Mouse (Mus musculus) thymus, postnatal 36 days (tissue): ENCODE data around the gene Adk.

ENCODE experiments used
- DNase-seq, 2 experiments: peaks; one replicate each; pipeline ENCODE4 v3.0.0; 2022; ENCODE audit warnings: mixed read lengths in 2 of 2

Gene Adk

DNA sequence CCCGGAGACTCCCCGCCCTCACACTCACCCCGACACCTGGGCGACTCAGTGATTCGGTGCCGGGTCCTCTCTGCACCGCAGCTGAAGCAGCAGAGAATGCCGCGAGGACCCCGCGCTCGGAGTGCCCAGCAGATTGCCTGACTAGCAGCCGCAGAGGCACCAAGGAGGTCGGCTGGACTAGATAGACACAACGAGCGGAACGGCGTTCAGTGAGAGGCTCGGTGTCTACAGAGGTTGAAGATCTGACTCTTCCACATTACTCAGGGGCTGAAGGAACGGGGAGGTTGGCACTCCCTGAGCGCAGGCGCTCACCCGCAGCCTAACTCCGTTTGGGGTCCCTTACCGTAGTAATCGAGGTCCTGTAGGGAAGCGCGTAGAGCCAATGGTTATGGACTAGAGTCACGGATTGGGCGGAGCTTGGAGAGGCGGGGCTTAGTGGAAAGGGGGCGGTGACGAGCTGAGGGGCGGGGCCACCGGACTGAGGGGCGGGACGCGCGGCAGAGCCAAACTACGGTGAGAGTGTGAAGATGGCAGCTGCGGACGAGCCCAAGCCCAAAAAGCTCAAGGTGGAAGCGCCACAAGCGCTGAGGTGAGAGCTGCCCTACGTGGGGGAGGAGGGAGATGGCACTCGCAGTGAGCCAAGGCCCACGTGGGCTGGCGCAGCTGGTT is at the start of gene Adk, which contains the start of gene Ap3m1:
Gene Adk (plus strand): TSS at position 463 of the 669 bp plus-strand sequence.
Gene Ap3m1 (minus strand): TSS at position 397 of the 669 bp plus-strand sequence.
- DNase-seq = peak; percentile 91 to 95

DNA sequence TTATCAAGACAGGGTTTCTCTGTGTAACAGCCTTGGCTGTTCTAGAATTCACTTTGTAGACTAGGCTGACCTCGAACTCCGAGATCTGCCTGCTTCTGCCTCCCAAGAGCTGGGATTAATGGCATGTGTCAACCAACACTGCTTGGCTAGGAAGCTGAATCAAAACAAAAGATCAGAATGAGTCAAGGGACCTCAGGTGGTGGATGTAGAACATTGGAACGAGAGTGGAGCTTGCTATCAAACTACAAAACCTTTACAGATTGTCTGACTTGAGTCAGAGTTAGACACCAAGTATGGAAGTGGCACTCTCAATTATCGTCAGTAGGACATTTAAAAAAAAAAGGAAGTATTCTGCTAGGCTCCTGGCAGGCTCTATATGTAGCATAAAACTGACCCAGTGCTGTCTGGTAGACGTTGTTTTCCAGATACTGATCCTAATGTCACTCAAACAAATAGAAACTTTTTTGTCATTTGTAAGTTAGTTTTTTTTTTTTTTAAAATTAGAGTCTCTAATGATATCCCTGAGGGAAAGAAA is 38.5 kb upstream of the Adk start:
- DNase-seq = no peak

DNA sequence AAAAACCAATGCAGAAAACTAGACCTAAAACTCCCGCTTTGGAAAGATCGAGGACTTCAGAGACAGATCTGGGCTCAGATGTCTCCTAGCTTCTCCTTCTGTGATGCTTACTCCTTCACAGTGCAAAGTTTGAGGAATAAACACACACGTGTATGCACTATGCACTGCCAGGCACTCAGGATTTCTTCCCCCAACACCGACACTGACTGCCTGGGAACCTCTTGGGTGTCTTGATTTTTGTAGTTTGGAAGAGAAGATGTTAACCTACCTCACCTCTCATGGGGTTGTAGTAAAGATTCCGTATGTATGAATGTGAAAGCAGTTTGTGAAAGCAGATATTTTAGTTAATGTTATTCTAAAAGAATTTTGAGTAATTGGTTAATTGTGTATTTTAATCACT is 34.5 kb upstream of the Adk start:
- DNase-seq = no peak

DNA sequence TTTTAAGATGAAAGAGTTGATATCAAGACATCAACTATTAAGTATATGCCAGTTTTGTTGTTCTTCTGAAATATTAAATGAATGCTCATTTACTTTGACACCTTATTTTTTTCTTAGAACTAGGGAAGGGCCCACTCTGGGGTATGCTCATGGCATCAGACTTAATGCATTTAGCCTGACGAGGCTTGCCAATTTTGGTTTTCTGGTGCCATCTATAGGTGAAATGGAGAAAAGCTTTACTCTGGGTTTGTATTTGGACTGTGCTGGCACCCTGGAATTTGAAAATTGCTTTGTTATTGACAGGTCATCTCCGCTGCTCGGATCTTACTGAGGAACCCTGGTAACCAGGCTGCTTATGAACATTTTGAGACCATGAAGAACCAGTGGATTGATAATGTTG is 33.4 kb upstream of the Adk start:
- no peak for DNase-seq

DNA sequence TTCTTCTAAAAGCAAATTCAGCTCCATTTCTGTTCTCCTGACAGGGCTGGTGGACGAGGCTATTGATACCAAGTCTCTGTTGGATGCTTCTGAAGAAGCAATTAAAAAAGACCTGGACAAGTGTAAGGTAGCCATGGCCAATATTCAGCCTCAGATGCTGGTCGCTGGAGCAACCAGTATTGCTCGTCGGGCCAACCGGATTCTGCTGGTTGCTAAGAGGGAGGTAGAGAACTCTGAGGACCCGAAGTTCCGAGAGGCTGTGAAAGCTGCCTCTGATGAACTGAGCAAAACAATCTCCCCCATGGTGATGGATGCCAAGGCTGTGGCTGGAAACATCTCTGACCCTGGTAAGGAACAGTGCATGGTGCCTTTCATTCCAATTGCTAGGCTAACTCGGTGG is 31.9 kb upstream of the Adk start:
- DNase-seq = no peak

DNA sequence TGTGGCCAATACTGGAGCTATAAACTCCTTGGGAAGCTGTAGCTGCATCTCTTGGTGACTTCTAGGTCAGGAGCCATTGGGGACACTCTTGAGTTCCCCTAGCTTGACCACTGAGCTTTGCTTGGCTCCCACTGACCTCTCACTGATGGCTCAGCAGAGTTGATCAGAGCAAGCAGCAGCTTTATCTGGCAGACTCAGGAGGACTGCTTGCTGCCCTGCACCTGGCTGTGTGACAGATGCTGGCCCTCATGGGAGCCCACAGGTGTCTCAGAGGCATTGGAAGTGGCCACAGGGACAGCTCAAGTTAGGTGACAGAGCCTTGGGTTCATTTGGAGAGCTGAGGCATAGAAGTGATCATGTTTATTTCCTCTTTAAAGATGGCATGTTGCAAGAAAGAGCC is 24.8 kb upstream of the Adk start:
- DNase-seq = no peak

DNA sequence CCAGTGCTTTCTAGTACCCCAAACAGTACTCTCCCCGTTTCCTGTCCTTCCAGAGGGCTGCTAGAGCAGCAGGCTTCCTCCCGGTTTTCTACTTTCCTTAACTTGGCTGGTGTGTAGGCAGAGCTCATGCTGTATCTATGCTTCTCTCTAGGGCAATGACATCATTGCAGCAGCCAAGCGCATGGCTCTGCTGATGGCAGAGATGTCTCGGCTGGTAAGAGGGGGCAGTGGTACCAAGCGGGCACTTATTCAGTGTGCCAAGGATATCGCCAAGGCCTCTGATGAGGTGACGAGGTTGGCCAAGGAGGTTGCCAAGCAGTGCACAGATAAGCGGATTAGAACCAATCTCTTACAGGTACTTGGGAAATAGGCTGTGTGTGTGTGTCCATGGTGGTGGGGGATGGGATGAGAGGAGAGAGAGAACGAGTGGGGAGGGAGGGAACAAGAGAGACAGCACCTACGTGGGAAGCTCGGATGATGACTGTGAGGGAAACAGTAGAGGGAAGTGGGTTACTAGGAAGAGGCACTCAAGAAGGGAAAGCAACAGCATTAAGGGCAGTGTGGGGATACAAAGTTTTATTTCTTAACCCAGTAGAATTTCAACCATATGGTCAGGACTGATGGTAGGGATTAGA is 23.2 kb upstream of the Adk start:
- no peak for DNase-seq

DNA sequence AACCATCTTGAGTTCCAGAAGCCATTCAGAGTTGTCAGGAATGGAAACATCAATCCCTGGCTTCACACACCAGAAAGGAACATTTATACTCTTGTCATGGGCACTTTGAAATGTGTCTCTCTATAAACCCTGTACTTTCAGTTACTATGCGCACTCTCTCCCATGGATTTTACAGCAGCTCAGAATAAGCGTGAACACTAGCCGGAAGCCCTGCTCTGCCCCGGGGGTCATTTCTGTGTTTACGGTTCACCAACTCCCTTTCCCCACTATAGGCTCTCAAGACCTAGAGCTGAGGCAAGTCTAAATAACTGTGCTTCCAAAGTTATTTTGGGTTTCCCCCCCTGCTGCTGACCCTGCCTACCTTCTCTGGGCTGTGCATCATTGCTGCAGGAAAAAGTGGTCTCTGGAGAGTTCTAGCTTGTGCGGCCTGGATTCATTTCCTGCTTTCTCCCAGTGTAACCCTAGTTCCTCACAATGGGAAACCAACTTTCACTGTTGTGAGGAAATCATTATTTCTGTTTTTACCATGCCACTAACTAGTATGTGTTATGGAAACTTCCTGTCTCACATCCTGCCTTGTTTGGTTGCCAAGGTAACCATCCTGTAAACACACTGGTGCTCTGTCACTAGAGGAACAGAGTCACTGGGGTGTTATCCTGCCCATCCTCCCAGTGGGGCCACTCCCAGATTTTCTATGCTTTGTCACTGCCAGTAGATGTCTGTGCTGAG is 20.4 kb upstream of the Adk start:
- DNase-seq = peak in 1 of 2 experiments; percentile 13

DNA sequence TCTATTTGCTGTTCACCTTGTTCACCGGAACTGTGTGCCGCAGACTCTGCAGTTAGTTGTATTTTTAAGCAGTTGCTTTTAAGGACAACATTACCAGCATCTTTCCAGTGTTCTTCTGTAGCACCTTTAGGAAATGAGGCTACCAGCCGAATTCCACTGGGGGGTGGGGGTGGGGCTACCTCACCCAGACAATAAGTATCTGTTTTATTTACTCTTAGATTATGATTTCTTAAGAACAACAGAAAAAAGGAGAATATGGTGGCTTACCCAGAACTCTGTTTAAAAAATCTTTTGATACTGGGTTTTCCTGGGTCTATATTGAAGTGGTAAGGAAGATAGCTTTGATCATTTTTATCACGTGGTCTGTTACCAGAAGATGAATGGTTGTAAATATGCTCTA is 18.1 kb upstream of the Adk start:
- DNase-seq = no peak

DNA sequence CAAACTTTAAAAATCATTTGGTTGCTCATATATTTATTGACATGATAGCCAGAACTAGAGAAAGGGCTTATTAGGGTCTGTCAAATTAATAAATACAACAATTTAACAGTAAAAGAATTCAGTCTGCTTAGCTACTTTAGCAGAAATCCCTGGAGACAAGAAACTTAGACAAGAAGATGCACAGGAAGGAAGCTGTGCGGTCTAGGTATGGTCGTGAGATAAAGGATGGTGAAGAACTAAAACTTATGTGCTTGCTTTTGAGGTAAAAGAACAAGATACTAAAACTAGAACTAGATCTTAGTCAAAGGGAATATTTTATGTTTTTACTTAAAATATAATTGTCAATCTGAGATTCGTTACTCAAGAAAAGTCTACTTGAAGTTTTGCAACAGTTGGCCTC is 17.6 kb upstream of the Adk start:
- DNase-seq = no peak

DNA sequence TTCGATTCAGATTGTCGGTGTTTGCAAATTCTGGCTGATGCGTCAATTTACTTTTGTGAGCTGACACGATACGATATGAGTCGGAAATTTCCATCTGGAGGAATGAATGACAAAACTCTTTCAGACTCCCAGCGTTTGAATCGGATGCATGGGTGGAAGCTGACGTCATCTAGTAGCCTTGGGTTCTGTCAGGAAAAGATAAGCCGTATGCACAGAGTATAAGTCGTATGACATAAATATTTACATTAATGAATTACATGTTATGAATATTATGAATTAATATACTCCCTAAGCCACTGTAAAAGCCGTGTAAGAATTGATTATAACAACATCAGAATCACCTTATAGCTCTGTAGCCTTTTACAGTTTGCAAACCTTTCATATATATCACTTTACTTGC is 13.3 kb upstream of the Adk start:
- no peak for DNase-seq

DNA sequence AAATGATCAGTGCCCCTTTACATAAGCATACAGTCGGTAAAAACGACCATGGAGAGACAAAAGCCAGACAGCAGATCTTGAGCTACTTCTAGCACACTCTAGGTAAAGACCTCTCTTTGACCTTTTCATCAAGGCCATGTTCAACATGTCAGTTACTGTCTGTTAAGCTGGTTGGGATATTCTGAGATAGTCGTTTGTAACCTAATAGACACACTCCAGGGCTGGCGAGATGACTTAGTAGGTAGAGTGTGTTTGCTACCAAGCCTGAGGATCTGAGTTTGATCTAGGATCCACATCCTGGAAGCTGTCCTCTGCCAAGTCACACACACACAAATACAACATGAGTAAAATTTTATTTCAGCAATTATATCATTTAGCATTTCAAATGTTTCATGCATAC is 12.8 kb upstream of the Adk start:
- DNase-seq = no peak

DNA sequence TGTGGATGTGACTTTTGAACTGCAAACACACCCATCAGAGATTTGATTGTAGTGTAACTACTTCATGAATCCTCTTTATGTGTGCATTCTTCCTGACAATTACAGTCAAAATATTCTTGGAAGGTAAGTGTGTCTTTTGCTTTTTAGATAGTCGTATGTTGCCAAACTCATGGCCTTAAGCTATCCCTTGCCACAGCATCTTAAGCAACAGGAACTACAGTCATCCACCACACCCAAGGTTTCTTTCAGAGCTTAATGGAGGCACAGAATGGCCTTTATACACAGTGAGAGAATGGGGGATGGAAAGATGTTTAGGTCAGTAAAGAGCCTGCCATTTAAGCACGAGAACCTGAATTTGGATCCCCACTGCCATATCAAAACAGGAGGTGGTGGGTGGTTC is 4.5 kb upstream of the Adk start:
- DNase-seq = no peak

DNA sequence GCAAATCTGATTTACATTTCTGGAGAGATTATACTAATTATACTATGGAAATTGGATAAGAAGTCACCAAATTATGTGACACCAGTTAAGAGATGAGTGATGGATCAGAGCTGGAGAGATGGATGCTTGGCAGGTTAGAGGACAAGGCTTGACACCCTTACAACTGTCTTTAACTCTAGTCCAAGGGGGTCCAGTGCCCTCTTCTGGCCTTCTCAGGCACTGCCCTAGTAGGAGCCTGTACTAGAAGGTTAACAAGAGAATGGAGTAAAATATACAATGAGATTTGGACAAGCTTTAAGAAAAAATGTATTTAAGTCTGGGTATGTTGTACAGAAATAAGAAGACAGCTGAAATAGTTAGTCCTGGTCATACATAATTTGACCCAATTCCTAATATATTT is 3.5 kb upstream of the Adk start:
- peak; percentile 53 to 60 for DNase-seq

DNA sequence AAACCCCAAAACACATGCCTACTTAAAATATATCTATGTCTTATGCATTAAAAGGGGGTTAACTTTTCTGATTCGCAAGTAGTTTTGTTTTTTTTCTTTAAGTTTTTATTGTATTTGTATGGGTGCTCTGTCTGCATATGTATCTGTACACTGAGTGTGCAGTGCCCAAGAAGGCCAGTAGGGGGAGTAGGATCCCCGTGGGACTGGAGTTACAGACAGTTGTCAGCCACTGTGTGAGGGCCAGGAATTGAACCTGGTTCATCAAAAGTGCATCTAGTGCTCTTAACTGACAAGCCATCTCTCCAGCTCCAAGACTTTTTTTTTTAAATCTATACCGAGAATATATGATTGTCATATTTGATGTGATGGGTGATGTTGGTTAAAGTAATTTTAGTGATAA is 1.6 kb upstream of the Adk start:
- DNase-seq = peak; percentile 23 to 32

DNA sequence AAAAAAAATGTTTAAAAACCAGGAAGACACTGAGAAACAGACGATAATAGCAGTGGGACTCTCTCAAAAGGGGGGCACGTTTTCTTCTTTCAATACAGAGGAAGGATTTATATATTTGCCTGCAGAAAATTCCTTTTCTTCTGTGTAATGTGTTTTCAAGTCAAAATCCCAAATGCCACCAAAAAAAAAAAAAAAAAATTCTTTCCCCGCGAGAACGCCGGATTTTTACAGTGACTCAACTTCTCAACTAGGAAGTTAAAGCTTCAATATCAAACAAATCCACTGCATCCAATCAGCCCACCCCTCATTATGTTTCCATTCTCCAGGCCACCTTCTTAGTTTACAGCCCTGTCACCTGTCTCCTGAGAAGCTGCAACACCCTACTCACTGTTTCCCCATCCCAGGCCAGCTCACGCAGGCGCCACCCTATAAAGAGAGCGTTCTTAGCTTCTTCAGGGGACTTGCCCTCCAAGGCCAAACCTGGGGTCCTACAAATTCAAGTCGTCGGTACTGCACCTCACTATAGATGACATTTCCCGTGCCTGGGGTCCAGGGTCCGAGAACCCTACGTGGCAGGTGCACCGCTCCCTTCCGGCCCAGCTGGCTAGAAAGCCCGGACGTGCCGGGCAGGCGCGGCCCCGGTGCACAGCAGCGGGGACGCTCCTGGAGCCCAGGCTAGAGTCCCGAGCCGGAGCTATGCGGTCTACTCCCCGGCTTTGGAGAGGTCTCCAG is 828 bp upstream of the Adk start:
- no peak for DNase-seq

DNA sequence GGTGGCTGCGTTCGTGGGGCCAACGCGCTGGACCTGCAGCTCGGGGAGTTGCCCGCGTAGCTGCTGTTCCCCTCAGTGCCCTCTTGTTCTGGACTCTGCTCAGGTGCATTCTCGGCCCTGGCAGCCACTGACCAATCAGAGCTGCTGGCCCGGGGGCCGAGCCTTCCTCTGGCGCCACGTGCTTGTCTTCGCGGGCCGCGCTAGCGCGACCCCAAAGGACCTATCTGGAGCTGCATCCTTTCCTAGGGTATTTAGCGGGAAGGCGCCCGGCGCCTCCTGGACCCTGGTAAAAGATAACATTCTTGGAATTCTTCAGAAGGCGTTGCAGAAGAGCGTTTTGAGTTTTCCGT is 382 bp downstream of the Adk start:
- DNase-seq = no peak

DNA sequence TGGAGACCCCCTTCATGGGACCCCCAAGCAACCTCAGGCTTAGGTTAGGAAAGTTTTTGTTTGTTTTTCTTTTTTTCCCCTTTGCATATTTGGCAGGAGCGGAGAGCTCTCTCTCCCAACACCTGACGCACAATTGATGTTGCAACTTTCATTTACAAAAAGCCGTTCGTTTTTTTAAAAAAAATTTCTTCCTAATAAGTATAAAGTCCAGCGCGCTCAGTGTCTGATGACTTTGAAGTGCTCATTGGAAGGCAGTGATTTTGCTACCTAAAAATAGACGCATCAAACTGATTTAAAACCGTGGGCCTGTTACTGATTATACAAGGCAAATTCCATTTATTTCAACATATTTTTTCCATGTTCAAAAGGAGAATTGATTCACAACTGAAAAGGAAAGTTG is 777 bp downstream of the Adk start:
- DNase-seq = no peak

DNA sequence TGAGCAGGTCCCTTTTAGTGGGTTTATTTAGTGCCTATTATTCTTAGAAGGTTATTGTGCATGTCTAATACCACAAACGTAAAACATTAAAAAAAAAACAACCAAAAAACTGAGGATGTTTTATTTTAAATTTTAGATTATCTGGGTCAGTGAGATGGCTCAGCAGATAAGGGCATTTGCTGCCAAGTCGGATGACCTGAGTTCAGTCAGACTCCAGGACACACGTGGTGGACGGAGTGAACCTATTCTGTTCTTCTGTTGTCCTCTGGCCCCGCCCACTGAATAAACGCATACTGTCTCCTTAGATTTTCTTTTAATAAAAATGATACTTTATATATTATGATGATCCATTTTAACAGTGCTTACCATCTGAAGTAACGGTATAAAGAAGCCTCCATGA is 1.2 kb downstream of the Adk start:
- DNase-seq = no peak

DNA sequence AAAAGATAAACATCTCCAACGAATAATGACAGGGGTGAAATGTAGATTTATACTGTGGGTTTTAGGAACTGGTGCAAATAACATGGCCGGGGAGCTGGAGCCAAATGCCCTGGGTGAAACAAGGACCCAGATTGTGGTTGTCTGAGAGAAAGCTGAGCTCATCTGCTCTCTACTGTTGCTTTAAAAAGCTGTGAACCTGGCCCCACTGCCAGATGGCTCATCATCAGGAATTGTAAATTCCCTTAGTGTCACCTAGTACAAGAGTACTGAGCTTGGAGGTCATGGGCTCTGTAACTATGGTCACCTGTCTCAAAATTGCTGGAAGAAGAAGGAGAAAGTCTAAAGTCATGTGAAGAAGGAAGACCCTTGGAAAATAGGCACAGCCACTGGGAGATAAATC is 6.6 kb downstream of the Adk start:
- no peak for DNase-seq

DNA sequence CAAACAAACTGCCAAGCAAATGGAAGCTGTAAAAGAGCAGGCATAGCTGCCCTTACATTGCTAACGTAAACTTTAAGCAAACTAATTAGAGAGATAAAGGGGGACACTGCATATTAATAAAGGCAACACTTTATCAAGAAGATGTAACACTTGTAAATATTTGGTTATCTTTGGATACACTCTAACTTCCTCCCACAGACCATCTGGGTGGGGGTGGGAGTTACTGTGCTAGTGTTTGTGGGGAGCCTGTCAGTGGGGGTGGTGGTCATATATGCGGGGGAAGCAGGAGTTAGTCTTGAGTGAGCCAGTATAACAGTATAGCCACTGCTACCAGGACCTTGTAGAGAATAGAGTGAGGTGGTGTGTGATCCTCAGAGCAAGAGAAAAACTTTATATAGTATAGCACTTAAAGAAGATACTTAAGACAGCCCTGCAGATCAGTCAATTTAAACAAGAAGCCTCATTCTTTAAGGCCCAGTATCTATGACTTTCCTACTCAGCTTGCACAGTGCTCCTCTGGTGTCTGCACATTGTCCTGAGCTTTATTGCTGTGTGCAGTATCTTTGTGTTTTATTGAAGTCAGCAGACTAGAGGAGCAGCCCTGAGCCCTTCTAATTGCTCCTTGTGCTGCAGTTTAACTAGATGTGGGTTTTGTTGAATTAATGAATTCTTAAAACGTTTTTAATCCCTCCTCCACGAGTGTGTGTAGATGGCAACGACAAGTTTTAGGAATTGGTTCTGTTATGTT is 10.6 kb downstream of the Adk start:
- DNase-seq = no peak

DNA sequence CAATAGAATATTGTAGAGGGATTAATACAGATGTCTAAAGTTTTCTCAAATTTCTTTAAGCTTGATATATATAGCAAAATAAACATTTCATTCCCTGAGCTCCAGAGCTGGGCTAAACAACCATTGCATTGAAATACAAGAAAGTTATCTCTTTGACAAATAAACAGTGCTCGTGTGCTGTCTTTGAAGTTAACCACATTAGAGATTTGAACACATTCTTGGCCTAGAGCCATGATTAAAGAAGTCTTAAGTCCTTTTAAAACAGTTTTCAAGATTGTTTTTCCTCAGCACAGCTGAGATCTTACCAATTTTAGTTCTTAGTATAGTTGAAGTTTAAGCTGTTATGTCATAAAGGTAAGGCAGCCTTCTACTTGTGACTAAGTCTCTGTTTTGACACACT is 11.9 kb downstream of the Adk start:
- no peak for DNase-seq
